Mouse (Mus musculus): Measurements from ENCODE around the gene Tmem167b. TPM values are rescaled to one million over a fixed set of nuclear protein-coding genes. Genes with fewer than 3 reads are reported as not detected.

Gene Tmem167b
- polyA plus RNA-seq, 1 experiment from 2014 or later, result 55.8 TPM

- Histone ChIP-seq H3K36me3 (ENCODE audit: control insufficient read depth, insufficient read depth, low read length) (no peaks in the 10 kb centered on the region), H3K4me1 (ENCODE audit: control insufficient read depth, insufficient read depth, low read length) (no peaks in the 10 kb centered on the region), H3K9ac (ENCODE audit: low read depth, low read length) (no peak overlapping the region), H3K4me2 (ENCODE audit: low read length) (no peak overlapping the region), H3K27ac (ENCODE audit: low read length) (no peak overlapping the region), H3K27me3 (ENCODE audit: control insufficient read depth, insufficient read depth, low read depth, low read length) (no peaks in the 10 kb centered on the region), H3K4me3 (ENCODE audit: low read depth, low read length) (no peak overlapping the region), H3K9me3 (replicated peaks; ENCODE audit: control insufficient read depth, low read length, poor library complexity, severe bottlenecking) (no peaks in the 10 kb centered on the region)
- ATAC-seq, result no peak
- WGBS, result 89% methylated on average over 4 of the region's 4 CpGs
Measured at GRCm38 (mm10) chr3:108523415-108523814, 38.9 kb downstream of the Tmem167b start.

- Histone ChIP-seq H3K9ac (ENCODE audit: low read depth, low read length) (no peak overlapping the region), H3K36me3 (ENCODE audit: control insufficient read depth, insufficient read depth, low read length) (no peaks in the 10 kb centered on the region), H3K4me2 (ENCODE audit: low read length) (no peak overlapping the region), H3K4me1 (ENCODE audit: control insufficient read depth, insufficient read depth, low read length) (no peaks in the 10 kb centered on the region), H3K27me3 (ENCODE audit: control insufficient read depth, insufficient read depth, low read depth, low read length) (no peaks in the 10 kb centered on the region), H3K4me3 (ENCODE audit: low read depth, low read length) (no peak overlapping the region), H3K27ac (ENCODE audit: low read length) (no peak overlapping the region), H3K9me3 (replicated peaks; ENCODE audit: control insufficient read depth, low read length, poor library complexity, severe bottlenecking) (no peaks in the 10 kb centered on the region)
- no peak for ATAC-seq
- 51% methylated on average over 4 of the region's 4 CpGs for WGBS
Measured at GRCm38 (mm10) chr3:108518276-108518675, 44.0 kb downstream of the Tmem167b start.

DNA sequence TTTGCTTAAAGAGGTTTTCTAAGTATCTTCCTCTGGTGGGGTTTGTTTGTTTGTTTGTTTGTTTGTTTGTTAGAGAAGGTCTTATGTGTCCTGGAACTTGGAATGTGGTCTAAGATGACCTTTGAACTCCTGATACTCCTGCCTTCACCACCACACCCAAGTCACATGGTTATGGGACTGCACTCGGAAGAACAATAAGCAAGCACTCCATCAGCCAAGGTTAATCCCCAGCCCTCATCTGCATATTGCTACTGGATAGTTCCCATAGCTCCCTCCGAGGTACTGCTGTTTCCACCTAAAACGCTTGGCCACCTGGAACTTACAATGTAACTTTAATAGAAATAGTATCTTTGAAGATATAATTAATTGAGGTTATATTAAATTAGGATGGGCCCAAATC, 48.8 kb downstream of the Tmem167b start:
- ATAC-seq, result no peak
- 57% methylated on average over 3 of the region's 3 CpGs for WGBS
- H3K4me2 ChIP-seq (ENCODE audit: low read length), result no peak overlapping the region
- no peaks in the 10 kb centered on the region for H3K4me1 ChIP-seq (ENCODE audit: control insufficient read depth, insufficient read depth, low read length)
- H3K4me3 ChIP-seq (ENCODE audit: low read depth, low read length), result no peak overlapping the region
- H3K27ac ChIP-seq (ENCODE audit: low read length), result no peak overlapping the region
- no peak overlapping the region for H3K9ac ChIP-seq (ENCODE audit: low read depth, low read length)
- no peaks in the 10 kb centered on the region for H3K27me3 ChIP-seq (ENCODE audit: control insufficient read depth, insufficient read depth, low read depth, low read length)
- H3K36me3 ChIP-seq (ENCODE audit: control insufficient read depth, insufficient read depth, low read length), result no peaks in the 10 kb centered on the region
- H3K9me3 ChIP-seq (replicated peaks; ENCODE audit: control insufficient read depth, low read length, poor library complexity, severe bottlenecking), result no peaks in the 10 kb centered on the region

- Histone ChIP-seq H3K4me1 (ENCODE audit: control insufficient read depth, insufficient read depth, low read length) (no peaks in the 10 kb centered on the region), H3K4me2 (ENCODE audit: low read length) (no peak overlapping the region), H3K36me3 (ENCODE audit: control insufficient read depth, insufficient read depth, low read length) (no peaks in the 10 kb centered on the region), H3K9me3 (replicated peaks; ENCODE audit: control insufficient read depth, low read length, poor library complexity, severe bottlenecking) (no peaks in the 10 kb centered on the region), H3K9ac (ENCODE audit: low read depth, low read length) (no peak overlapping the region), H3K4me3 (ENCODE audit: low read depth, low read length) (no peak overlapping the region), H3K27ac (ENCODE audit: low read length) (no peak overlapping the region), H3K27me3 (ENCODE audit: control insufficient read depth, insufficient read depth, low read depth, low read length) (no peaks in the 10 kb centered on the region)
- peak; percentile 68 for ATAC-seq
- WGBS, result 13% methylated on average over 9 of the region's 9 CpGs
Measured at GRCm38 (mm10) chr3:108510716-108511483, 51.4 kb downstream of the Tmem167b start.

- no peak overlapping the region for H3K27ac ChIP-seq (ENCODE audit: low read length)
- 58% methylated on average over 1 of the region's 2 CpGs for WGBS
- H3K4me3 ChIP-seq (ENCODE audit: low read depth, low read length), result no peak overlapping the region
- no peaks in the 10 kb centered on the region for H3K27me3 ChIP-seq (ENCODE audit: control insufficient read depth, insufficient read depth, low read depth, low read length)
- no peak overlapping the region for H3K4me2 ChIP-seq (ENCODE audit: low read length)
- no peak overlapping the region for H3K9ac ChIP-seq (ENCODE audit: low read depth, low read length)
- ATAC-seq, result no peak
- H3K4me1 ChIP-seq (ENCODE audit: control insufficient read depth, insufficient read depth, low read length), result no peaks in the 10 kb centered on the region
- no peaks in the 10 kb centered on the region for H3K36me3 ChIP-seq (ENCODE audit: control insufficient read depth, insufficient read depth, low read length)
- H3K9me3 ChIP-seq (replicated peaks; ENCODE audit: control insufficient read depth, low read length, poor library complexity, severe bottlenecking), result no peaks in the 10 kb centered on the region
Measured at GRCm38 (mm10) chr3:108510156-108510555, 52.1 kb downstream of the Tmem167b start.

DNA sequence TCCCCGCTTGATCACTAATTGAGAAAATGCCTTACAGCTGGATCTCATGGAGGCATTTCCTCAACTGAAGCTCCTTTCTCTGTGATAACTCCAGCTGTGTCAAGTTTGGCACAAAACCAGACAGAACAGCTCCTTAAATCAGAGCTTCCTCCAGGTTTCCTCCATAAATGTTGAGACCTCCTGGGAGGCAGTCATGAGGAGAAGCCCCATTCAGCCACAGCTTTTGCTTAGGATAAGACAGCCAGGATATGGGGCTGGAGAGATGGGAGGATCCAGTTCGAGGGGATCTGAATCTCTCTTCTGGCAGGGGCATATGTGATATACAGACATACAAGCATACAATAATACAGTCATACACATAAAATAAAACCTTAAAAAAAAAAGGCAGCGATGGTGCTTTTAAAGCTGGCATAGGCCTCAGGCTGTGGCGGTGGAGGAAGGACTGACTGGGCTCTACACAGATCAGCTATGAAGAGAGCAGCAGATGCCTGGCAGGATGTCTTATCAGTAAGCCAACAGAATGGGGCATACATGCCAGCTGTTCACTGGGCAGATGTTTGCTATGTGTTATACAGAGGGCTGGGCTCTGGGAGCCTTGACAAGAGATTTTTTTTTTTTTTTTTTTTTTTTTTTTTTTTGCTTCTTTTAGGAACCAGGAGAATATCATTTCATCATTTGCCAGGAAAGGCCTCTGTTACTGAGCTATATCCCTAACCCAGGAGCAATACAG, 53.4 kb downstream of the Tmem167b start:
- no peak overlapping the region for H3K9ac ChIP-seq (ENCODE audit: low read depth, low read length)
- no peak overlapping the region for H3K27ac ChIP-seq (ENCODE audit: low read length)
- no peak overlapping the region for H3K4me3 ChIP-seq (ENCODE audit: low read depth, low read length)
- no peaks in the 10 kb centered on the region for H3K4me1 ChIP-seq (ENCODE audit: control insufficient read depth, insufficient read depth, low read length)
- 70% methylated on average over 4 of the region's 4 CpGs for WGBS
- H3K9me3 ChIP-seq (replicated peaks; ENCODE audit: control insufficient read depth, low read length, poor library complexity, severe bottlenecking), result no peaks in the 10 kb centered on the region
- no peaks in the 10 kb centered on the region for H3K36me3 ChIP-seq (ENCODE audit: control insufficient read depth, insufficient read depth, low read length)
- no peaks in the 10 kb centered on the region for H3K27me3 ChIP-seq (ENCODE audit: control insufficient read depth, insufficient read depth, low read depth, low read length)
- H3K4me2 ChIP-seq (ENCODE audit: low read length), result no peak overlapping the region
- ATAC-seq, result no peak

Small RNA genes within 50 kb of the gene (microRNA-seq; reads per million reads assigned to microRNA genes)
- not detected for gene Gm22860

Other genes with a start within 250 kb of the Tmem167b start
- gene Mybphl, start 197.6 kb downstream of the Tmem167b start, polyA plus RNA-seq (2015; fragmentation: Nextera tagmentation; extraction: Ambion mirVana), result not detected in 2 replicates
- 3.9 and 5.2 TPM in 2 replicates for gene Psrc1, start 178.6 kb downstream of the Tmem167b start, polyA plus RNA-seq (2015; fragmentation: Nextera tagmentation; extraction: Ambion mirVana)
- gene Celsr2, start 146.9 kb downstream of the Tmem167b start, polyA plus RNA-seq (2015; fragmentation: Nextera tagmentation; extraction: Ambion mirVana), result 27.9 and 33.2 TPM in 2 replicates
- 217 and 220 TPM in 2 replicates for gene Sars, start 117.3 kb downstream of the Tmem167b start, polyA plus RNA-seq (2015; fragmentation: Nextera tagmentation; extraction: Ambion mirVana)
- 3.1 and 4.4 TPM in 2 replicates for gene 1700013F07Rik, start 28.3 kb downstream of the Tmem167b start, polyA plus RNA-seq (2015; fragmentation: Nextera tagmentation; extraction: Ambion mirVana)
- gene 5330417C22Rik, start 25.9 kb downstream of the Tmem167b start, polyA plus RNA-seq (2015; fragmentation: Nextera tagmentation; extraction: Ambion mirVana), result 20.8 and 21.5 TPM in 2 replicates
- 55.5 and 59.1 TPM in 2 replicates for gene Taf13, start 9.2 kb upstream of the Tmem167b start, polyA plus RNA-seq (2015; fragmentation: Nextera tagmentation; extraction: Ambion mirVana)
- 124 and 128 TPM in 2 replicates for gene Wdr47, start 28.8 kb upstream of the Tmem167b start, polyA plus RNA-seq (2015; fragmentation: Nextera tagmentation; extraction: Ambion mirVana)
- gene Clcc1, start 91.4 kb upstream of the Tmem167b start, polyA plus RNA-seq (2015; fragmentation: Nextera tagmentation; extraction: Ambion mirVana), result 41.4 and 43.4 TPM in 2 replicates
- 16.6 and 19.4 TPM in 2 replicates for gene Gpsm2, start 159.8 kb upstream of the Tmem167b start, polyA plus RNA-seq (2015; fragmentation: Nextera tagmentation; extraction: Ambion mirVana)
- gene Aknad1, start 177.2 kb upstream of the Tmem167b start, polyA plus RNA-seq (2015; fragmentation: Nextera tagmentation; extraction: Ambion mirVana), result not detected in 2 replicates